Mouse (Mus musculus): ENCODE results near the gene Tln1. TPM values are rescaled to one million over a fixed set of nuclear protein-coding genes. Genes with fewer than 3 reads are reported as not detected.
A peak's percentile ranks its signal among the peaks of the same experiment; 100 is the strongest.

The Tln1 gene
- total and polyA plus RNA-seq, 3 experiments: 22.9 to 146 (median 112) TPM

DNA sequence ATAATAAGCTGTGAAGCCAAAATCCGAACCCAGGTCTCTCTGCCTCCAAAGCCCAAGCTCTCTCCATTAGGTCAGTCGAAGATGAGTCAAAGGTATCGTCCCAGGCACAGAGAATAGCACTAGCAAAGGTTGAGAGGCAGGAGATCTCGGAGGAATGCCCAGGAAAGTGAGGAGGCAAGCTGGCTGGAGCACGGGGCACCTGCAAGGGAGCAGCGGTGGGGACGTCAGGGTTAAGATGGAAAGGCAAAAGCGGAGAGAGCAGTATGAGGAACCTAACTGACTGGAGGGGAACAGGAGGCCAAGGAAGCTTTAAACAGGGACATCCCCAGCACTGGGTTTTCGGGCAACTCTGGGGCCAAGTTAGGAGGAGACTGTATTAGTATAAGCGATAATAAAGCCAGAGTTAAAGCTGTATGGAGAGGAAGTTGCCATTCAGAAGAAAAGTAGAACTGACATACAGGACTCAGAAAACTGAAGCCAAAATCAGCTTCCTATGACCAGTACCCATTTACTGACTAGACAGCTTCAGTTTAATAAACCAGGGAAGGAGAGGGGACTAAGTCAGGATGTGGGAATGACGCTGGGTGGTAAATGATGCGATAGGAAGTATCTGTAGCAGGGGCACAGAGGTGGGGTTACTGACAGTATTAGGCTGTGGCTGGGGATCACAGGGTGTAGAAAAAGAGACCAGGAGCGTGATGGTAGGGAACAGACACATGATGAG is 2.8 kb downstream of the Tln1 start (continued):
- TF ChIP-seq JUND (IDR thresholded peaks at IDR 0.05; ENCODE audit: low read depth, low read length): no peak
- TF ChIP-seq TBP (IDR thresholded peaks at IDR 0.05; ENCODE audit: low read depth, low read length): peak; percentile 60

DNA sequence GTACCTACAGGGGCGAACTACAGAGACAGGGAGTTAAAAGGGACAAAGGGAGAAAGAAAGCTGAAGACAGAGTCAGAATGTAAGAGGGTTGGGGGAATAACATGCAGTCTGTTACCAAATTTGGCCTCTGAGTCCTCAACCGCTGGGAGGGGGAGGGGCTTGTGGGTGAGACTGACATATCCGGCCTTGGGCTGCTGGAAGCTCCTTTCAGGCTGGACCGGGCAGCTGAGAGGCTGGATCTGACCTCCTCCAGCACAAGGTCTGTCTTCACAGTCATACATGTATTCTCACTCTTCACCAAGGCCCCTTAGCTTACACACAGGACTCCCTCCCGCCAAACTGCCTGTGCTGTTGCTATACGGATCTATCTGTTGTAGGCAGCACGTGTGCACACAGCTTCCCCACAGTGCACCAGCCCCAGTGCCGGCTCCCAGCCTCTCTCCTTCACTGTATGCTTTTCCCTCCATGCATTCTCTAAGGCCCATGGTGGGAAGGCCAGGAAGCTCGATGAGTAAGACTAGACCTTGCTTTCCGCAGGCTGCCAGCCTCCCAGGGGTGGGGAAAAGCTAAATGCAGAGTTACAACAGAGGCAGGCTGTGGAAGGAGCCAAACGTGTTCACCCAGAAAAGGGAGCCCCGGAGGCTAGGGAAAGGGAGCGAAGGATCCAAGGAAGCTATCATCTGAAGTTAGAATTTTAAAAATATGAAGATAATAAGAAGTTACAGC is 3.7 kb downstream of the Tln1 start:
- peaks cover 12 to 36% of the 10 kb centered on the region in 2 experiments; a peak in 3 of 4 replicates for H3K36me3 ChIP-seq (ENCODE audit: control insufficient read depth in 1 of 2, insufficient read depth in 2 of 2, low read length in 2 of 2)
- no peaks in the 10 kb centered on the region for H3K27me3 ChIP-seq (ENCODE audit: control insufficient read depth in 1 of 2, insufficient read depth in 2 of 2, low read length in 2 of 2)
- peak overlapping the region; percentile 33 to 81; a peak in 3 of 4 replicates for H3K4me3 ChIP-seq (ENCODE audit: control insufficient read depth in 1 of 2, insufficient read depth in 1 of 2, low read depth in 2 of 2, low read length in 2 of 2)
- peaks cover 52% of the 10 kb centered on the region for H3K79me2 ChIP-seq (ENCODE audit: control insufficient read depth, insufficient read depth, low read length, poor library complexity)
- TF ChIP-seq ZC3H11A (IDR thresholded peaks at IDR 0.05; ENCODE audit: low read depth, low read length) (no peak), MAZ (IDR thresholded peaks at IDR 0.05; ENCODE audit: low read depth, low read length) (no peak), MYC (IDR thresholded peaks at IDR 0.05; ENCODE audit: low read depth, low read length) (peak; percentile 69; the same call in 1 of the 2 replicates), NRF1 (IDR thresholded peaks at IDR 0.05; ENCODE audit: insufficient read depth, low read depth, low read length, poor library complexity, severe bottlenecking) (no peak), POLR2A (IDR thresholded peaks at IDR 0.05; ENCODE audit: control insufficient read depth in 1 of 2, insufficient read depth in 1 of 2, low read depth in 1 of 2, low read length in 2 of 2, poor library complexity in 1 of 2) (no peak; a peak in 1 of 4 replicates), CHD1 (IDR thresholded peaks at IDR 0.05; ENCODE audit: low read depth, low read length) (no peak; the same call in 1 of the 2 replicates), GABPA (IDR thresholded peaks at IDR 0.05; ENCODE audit: low read depth, low read length) (no peak), MAX (IDR thresholded peaks at IDR 0.05; ENCODE audit: low read length) (peak; percentile 84), BHLHE40 (IDR thresholded peaks at IDR 0.05; ENCODE audit: borderline replicate concordance, low read depth, low read length) (0 out of 2 replicates have a peak, but pooled peaks have one; percentile 19), ELF1 (IDR thresholded peaks at IDR 0.05; ENCODE audit: low read depth, low read length) (no peak), USF1 (IDR thresholded peaks at IDR 0.05; ENCODE audit: low read depth, low read length) (peak; percentile 59; the same call in 1 of the 2 replicates), JUND (IDR thresholded peaks at IDR 0.05; ENCODE audit: low read depth, low read length) (no peak), UBTF (IDR thresholded peaks at IDR 0.05; ENCODE audit: borderline replicate concordance, insufficient read depth, low read depth, low read length) (no peak), POLR2AphosphoS2 (IDR thresholded peaks at IDR 0.05; ENCODE audit: low read length) (no peak), GATA1 (IDR thresholded peaks at IDR 0.05; ENCODE audit: low read depth, low read length) (no peak), MXI1 (IDR thresholded peaks at IDR 0.05; ENCODE audit: low read depth, low read length) (peak; percentile 95), SIN3A (IDR thresholded peaks at IDR 0.05; ENCODE audit: low read length) (peak; percentile 46; the same call in 1 of the 2 replicates), TBP (IDR thresholded peaks at IDR 0.05; ENCODE audit: low read depth, low read length) (no peak)
- H3K9ac ChIP-seq (ENCODE audit: control insufficient read depth, low read depth, low read length, poor library complexity, severe bottlenecking): peak overlapping the region; percentile 92
- peaks cover 19 to 46% of the 10 kb centered on the region in 2 experiments for H3K4me1 ChIP-seq (ENCODE audit: control insufficient read depth in 1 of 2, insufficient read depth in 2 of 2, low read length in 2 of 2)
- H3K9me3 ChIP-seq (replicated peaks; ENCODE audit: insufficient read depth, low read length): no peaks in the 10 kb centered on the region
- H3K27ac ChIP-seq (ENCODE audit: control insufficient read depth, low read depth, low read length): peak overlapping the region; percentile 92
- peak; percentile 72 for DNase-seq (ENCODE audit: low read depth, low spot score)

Data from MEL (cell line).